Mouse (Mus musculus) CH12F3 (cell line): ENCODE results near the gene Mgat3.

Source experiments
- in situ Hi-C: fragments of 300-500 bp; cut with MboI; formaldehyde crosslinking; loops from 2 replicates; pipeline ENCODE4 v1.14.3; 2020; ENCODE audit warnings: low sequenced_read_pairs

Gene Mgat3

GRCm38 (mm10) chr15:80174598-80174875 lies 1.0 kb downstream of the Mgat3 start:
- in situ Hi-C loops = no loop called here

- in situ Hi-C loops = no loop called here
Observed at GRCm38 (mm10) chr15:80175316-80175715, 1.8 kb downstream of the Mgat3 start.

- in situ Hi-C loops = no loop called here
Observed at GRCm38 (mm10) chr15:80175756-80176155, 2.2 kb downstream of the Mgat3 start.

GRCm38 (mm10) chr15:80181561-80181960 lies 8.0 kb downstream of the Mgat3 start:
- in situ Hi-C loops = no loop called here

- in situ Hi-C loops = no loop called here
Observed at GRCm38 (mm10) chr15:80182072-80182700, 8.7 kb downstream of the Mgat3 start.

GRCm38 (mm10) chr15:80188927-80189326 lies 15.4 kb downstream of the Mgat3 start:
- in situ Hi-C loops = no loop called here

- in situ Hi-C loops = no loop called here
Observed at GRCm38 (mm10) chr15:80190075-80190474, 16.6 kb downstream of the Mgat3 start.

- in situ Hi-C loops = no loop called here
Observed at GRCm38 (mm10) chr15:80191585-80192245, 18.2 kb downstream of the Mgat3 start.

GRCm38 (mm10) chr15:80192246-80192585 lies 18.7 kb downstream of the Mgat3 start:
- in situ Hi-C loops = no loop called here

- in situ Hi-C loops = no loop called here
Observed at GRCm38 (mm10) chr15:80192847-80193246, 19.3 kb downstream of the Mgat3 start.

GRCm38 (mm10) chr15:80199556-80199955 lies 26.0 kb downstream of the Mgat3 start:
- in situ Hi-C loops = no loop called here

- in situ Hi-C loops = no loop called here
Observed at GRCm38 (mm10) chr15:80202111-80202775, 28.7 kb downstream of the Mgat3 start.

GRCm38 (mm10) chr15:80203406-80203805 lies 29.9 kb downstream of the Mgat3 start:
- in situ Hi-C loops = no loop called here

GRCm38 (mm10) chr15:80206057-80206565 lies 32.6 kb downstream of the Mgat3 start:
- in situ Hi-C loops = no loop called here

GRCm38 (mm10) chr15:80208446-80208845 lies 34.9 kb downstream of the Mgat3 start:
- in situ Hi-C loops = no loop called here

- in situ Hi-C loops = no loop called here
Observed at GRCm38 (mm10) chr15:80213688-80214087, 40.2 kb downstream of the Mgat3 start.

GRCm38 (mm10) chr15:80215716-80216479 lies 42.4 kb downstream of the Mgat3 start:
- in situ Hi-C loops = no loop called here

GRCm38 (mm10) chr15:80216480-80216820 lies 42.9 kb downstream of the Mgat3 start:
- in situ Hi-C loops = no loop called here

- in situ Hi-C loops = no loop called here
Observed at GRCm38 (mm10) chr15:80217476-80217875, 44.0 kb downstream of the Mgat3 start.

GRCm38 (mm10) chr15:80219211-80219610 lies 45.7 kb downstream of the Mgat3 start:
- in situ Hi-C loops = no loop called here
